Mouse (Mus musculus) kidney, embryonic 15.5 days (tissue): ENCODE data around the gene Coq5. TPM values are rescaled to one million over a fixed set of nuclear protein-coding genes. Genes with fewer than 3 reads are reported as not detected.
A peak's percentile ranks its signal among the peaks of the same experiment; 100 is the strongest.

Source experiments
- ATAC-seq: fragments of 200-750 bp; cut with Nextera tagmentation; replicated peaks from 2 replicates; pipeline ENCODE4 v1.8.0; 2017; ENCODE audit warnings: moderate TSS enrichment; ENCODE audit not compliant: low FRiP score
- H3K27ac ChIP-seq: fragments of 300-500 bp; sonication (generic); 2 replicates; pipeline ENCODE4 v1.5.1; 2015; ENCODE audit warnings: mild to moderate bottlenecking, inconsistent platforms
- H3K27me3 ChIP-seq: fragments of 300-500 bp; sonication (generic); 2 replicates; pipeline ENCODE4 v1.6.1; 2015; ENCODE audit warnings: inconsistent platforms
- H3K36me3 ChIP-seq: fragments of 300-500 bp; sonication (generic); 2 replicates; pipeline ENCODE4 v1.6.1; 2015; ENCODE audit warnings: inconsistent platforms
- H3K4me1 ChIP-seq: fragments of 300-500 bp; sonication (generic); 2 replicates; pipeline ENCODE4 v1.6.1; 2015; ENCODE audit warnings: inconsistent platforms
- H3K4me2 ChIP-seq: fragments of 300-500 bp; sonication (generic); 2 replicates; pipeline ENCODE4 v1.6.1; 2015; ENCODE audit warnings: moderate library complexity, mild to moderate bottlenecking, inconsistent platforms
- H3K4me3 ChIP-seq: fragments of 300-500 bp; sonication (generic); replicated peaks from 2 replicates; pipeline ENCODE4 v1.5.1; 2015; ENCODE audit warnings: mild to moderate bottlenecking, inconsistent platforms
- H3K9ac ChIP-seq: fragments of 300-500 bp; sonication (generic); 2 replicates; pipeline ENCODE4 v1.6.1; 2015; ENCODE audit warnings: mild to moderate bottlenecking, inconsistent platforms
- H3K9me3 ChIP-seq: fragments of 300-500 bp; sonication (generic); replicated peaks from 2 replicates; pipeline ENCODE4 v1.6.1; 2016; ENCODE audit warnings: inconsistent platforms
- WGBS: fragments of 180-500 bp; shearing (Covaris S2); methylation state at CpG from one replicate; pipeline ENCODE4 v1.1.7; 2015; ENCODE audit warnings: mixed read lengths; 5-methylcytosine and 5-hydroxymethylcytosine counted together
- polyA plus RNA-seq: library from polyadenylated mRNA; unstranded; fragments of >200 nt; fragmentation: Nextera tagmentation; extraction: Ambion mirVana; gene quantifications from 2 replicates; pipeline ENCODE4 v1.2.1, GENCODE M21; 2015

Gene Coq5
- polyA plus RNA-seq, 1 experiment from 2014 or later, result 51.2 TPM

- 81% methylated on average over 11 of the region's 11 CpGs for WGBS
- peaks cover 56% of the 10 kb centered on the region for H3K36me3 ChIP-seq
Measured at GRCm38 (mm10) chr5:115240191-115240590, 39.3 kb upstream of the Coq5 start.

GRCm38 (mm10) chr5:115255472-115255871, 24.0 kb upstream of the Coq5 start:
- H3K36me3 ChIP-seq, result peaks cover 73% of the 10 kb centered on the region
- 87% methylated on average over 1 of the region's 1 CpGs for WGBS

More at GRCm38 (mm10) chr5:115240191-115240590, 39.3 kb upstream of the Coq5 start:
- Histone ChIP-seq H3K9ac (no peak overlapping the region), H3K9me3 (no peaks in the 10 kb centered on the region), H3K4me3 (no peak overlapping the region), H3K4me1 (peaks cover 23% of the 10 kb centered on the region), H3K4me2 (no peak overlapping the region), H3K27me3 (no peaks in the 10 kb centered on the region), H3K27ac (no peak overlapping the region)
- no peak for ATAC-seq

GRCm38 (mm10) chr5:115256909-115257546, 22.4 kb upstream of the Coq5 start:
- H3K9me3 ChIP-seq, result no peaks in the 10 kb centered on the region
- H3K4me2 ChIP-seq, result no peak overlapping the region
- H3K36me3 ChIP-seq, result peaks cover 66% of the 10 kb centered on the region
- H3K4me3 ChIP-seq, result no peak overlapping the region
- H3K27me3 ChIP-seq, result no peaks in the 10 kb centered on the region
- H3K27ac ChIP-seq, result no peak overlapping the region
- H3K9ac ChIP-seq, result no peak overlapping the region
- no peak for ATAC-seq
- no peaks in the 10 kb centered on the region for H3K4me1 ChIP-seq
- 90% methylated on average over 10 of the region's 10 CpGs for WGBS

More at GRCm38 (mm10) chr5:115255472-115255871, 24.0 kb upstream of the Coq5 start:
- H3K4me2 ChIP-seq, result no peak overlapping the region
- H3K9me3 ChIP-seq, result no peaks in the 10 kb centered on the region
- no peak overlapping the region for H3K4me3 ChIP-seq
- no peak for ATAC-seq
- no peaks in the 10 kb centered on the region for H3K27me3 ChIP-seq
- H3K4me1 ChIP-seq, result no peaks in the 10 kb centered on the region
- H3K27ac ChIP-seq, result no peak overlapping the region
- no peak overlapping the region for H3K9ac ChIP-seq

- Histone ChIP-seq H3K27me3 (no peaks in the 10 kb centered on the region), H3K9ac (no peak overlapping the region), H3K9me3 (no peaks in the 10 kb centered on the region), H3K4me3 (no peak overlapping the region), H3K27ac (no peak overlapping the region), H3K36me3 (peaks cover 74% of the 10 kb centered on the region), H3K4me1 (no peaks in the 10 kb centered on the region), H3K4me2 (no peak overlapping the region)
- no peak for ATAC-seq
- WGBS, result 87% methylated on average over 6 of the region's 6 CpGs
Measured at GRCm38 (mm10) chr5:115260356-115260755, 19.1 kb upstream of the Coq5 start.

- H3K9me3 ChIP-seq, result no peaks in the 10 kb centered on the region
Measured at GRCm38 (mm10) chr5:115261141-115261540, 18.3 kb upstream of the Coq5 start.

GRCm38 (mm10) chr5:115261880-115262279, 17.6 kb upstream of the Coq5 start:
- 73% methylated on average over 1 of the region's 1 CpGs for WGBS
- no peak overlapping the region for H3K4me3 ChIP-seq
- peaks cover 72% of the 10 kb centered on the region for H3K36me3 ChIP-seq

More at GRCm38 (mm10) chr5:115261141-115261540, 18.3 kb upstream of the Coq5 start:
- H3K9ac ChIP-seq, result no peak overlapping the region
- no peak overlapping the region for H3K4me2 ChIP-seq
- no peak for ATAC-seq
- H3K4me1 ChIP-seq, result 0 out of 2 replicates have a peak, but pooled peaks cover 2% of the 10 kb centered on the region
- WGBS, result 89% methylated on average over 8 of the region's 8 CpGs
- no peak overlapping the region for H3K4me3 ChIP-seq
- H3K27ac ChIP-seq, result no peak overlapping the region
- H3K27me3 ChIP-seq, result no peaks in the 10 kb centered on the region
- H3K36me3 ChIP-seq, result peaks cover 72% of the 10 kb centered on the region

GRCm38 (mm10) chr5:115262502-115263291, 16.8 kb upstream of the Coq5 start:
- peaks cover 69% of the 10 kb centered on the region for H3K36me3 ChIP-seq
- ATAC-seq, result no peak
- WGBS, result 88% methylated on average over 14 of the region's 14 CpGs
- H3K4me2 ChIP-seq, result no peak overlapping the region
- H3K27ac ChIP-seq, result no peak overlapping the region
- no peak overlapping the region for H3K4me3 ChIP-seq
- H3K27me3 ChIP-seq, result no peaks in the 10 kb centered on the region
- no peaks in the 10 kb centered on the region for H3K9me3 ChIP-seq
- H3K4me1 ChIP-seq, result peaks cover 11% of the 10 kb centered on the region; the same call in 1 of the 2 replicates
- H3K9ac ChIP-seq, result no peak overlapping the region

More at GRCm38 (mm10) chr5:115261880-115262279, 17.6 kb upstream of the Coq5 start:
- Histone ChIP-seq H3K9ac (no peak overlapping the region), H3K27me3 (no peaks in the 10 kb centered on the region), H3K4me2 (no peak overlapping the region), H3K4me1 (0 out of 2 replicates have a peak, but pooled peaks cover 5% of the 10 kb centered on the region), H3K27ac (no peak overlapping the region), H3K9me3 (no peaks in the 10 kb centered on the region)
- ATAC-seq, result no peak

GRCm38 (mm10) chr5:115266340-115266739, 13.1 kb upstream of the Coq5 start:
- Histone ChIP-seq H3K4me1 (peaks cover 45% of the 10 kb centered on the region), H3K9me3 (no peaks in the 10 kb centered on the region), H3K4me2 (no peak overlapping the region), H3K27me3 (no peaks in the 10 kb centered on the region), H3K9ac (no peak overlapping the region), H3K4me3 (no peak overlapping the region), H3K36me3 (peaks cover 56% of the 10 kb centered on the region), H3K27ac (no peak overlapping the region)
- no peak for ATAC-seq
- WGBS, result 89% methylated on average over 5 of the region's 5 CpGs

- 75% methylated on average over 8 of the region's 8 CpGs for WGBS
- no peak overlapping the region for H3K9ac ChIP-seq
- H3K36me3 ChIP-seq, result peaks cover 56% of the 10 kb centered on the region
- H3K4me1 ChIP-seq, result peaks cover 48% of the 10 kb centered on the region
- H3K4me3 ChIP-seq, result no peak overlapping the region
- no peaks in the 10 kb centered on the region for H3K9me3 ChIP-seq
- ATAC-seq, result peak; percentile 58; the same call in 1 of the 2 replicates
- no peaks in the 10 kb centered on the region for H3K27me3 ChIP-seq
- no peak overlapping the region for H3K4me2 ChIP-seq
- no peak overlapping the region for H3K27ac ChIP-seq
Measured at GRCm38 (mm10) chr5:115266787-115267468, 12.5 kb upstream of the Coq5 start.

- H3K27ac ChIP-seq, result no peak overlapping the region
- no peaks in the 10 kb centered on the region for H3K27me3 ChIP-seq
- peaks cover 48% of the 10 kb centered on the region for H3K4me1 ChIP-seq
- ATAC-seq, result no peak
- no peaks in the 10 kb centered on the region for H3K9me3 ChIP-seq
- H3K4me3 ChIP-seq, result no peak overlapping the region
- no peak overlapping the region for H3K9ac ChIP-seq
- H3K4me2 ChIP-seq, result no peak overlapping the region
- H3K36me3 ChIP-seq, result peaks cover 51% of the 10 kb centered on the region
- WGBS, result 70% methylated on average over 3 of the region's 3 CpGs
Measured at GRCm38 (mm10) chr5:115267469-115268045, 11.9 kb upstream of the Coq5 start.

- no peak overlapping the region for H3K9ac ChIP-seq
- no peaks in the 10 kb centered on the region for H3K27me3 ChIP-seq
- H3K4me3 ChIP-seq, result no peak overlapping the region
- WGBS, result 46% methylated on average over 3 of the region's 3 CpGs
- H3K9me3 ChIP-seq, result no peaks in the 10 kb centered on the region
- peak overlapping the region; percentile 32; the same call in 1 of the 2 replicates for H3K27ac ChIP-seq
- H3K4me1 ChIP-seq, result peaks cover 51% of the 10 kb centered on the region
- no peak for ATAC-seq
- H3K4me2 ChIP-seq, result no peak overlapping the region
- H3K36me3 ChIP-seq, result peaks cover 45% of the 10 kb centered on the region
Measured at GRCm38 (mm10) chr5:115268266-115268665, 11.2 kb upstream of the Coq5 start.
